Mouse (Mus musculus) erythroblast, adult 5-6 weeks (primary cell): ENCODE measurements around the gene Serpina1a. TPM values are rescaled to one million over a fixed set of nuclear protein-coding genes. Genes with fewer than 3 reads are reported as not detected.
"Not testable (repeated sequence)": the region's sequence is repeated elsewhere in the genome, so short reads cannot be mapped to it uniquely, and the experiment has no call there.

Experiments used
- ATAC-seq: replicated peaks from 2 replicates; pipeline ENCODE4 v1.8.0; 2016; ENCODE audit warnings: moderate number of reproducible peaks, mild to moderate bottlenecking, moderate TSS enrichment, inconsistent platforms; ENCODE audit not compliant: poor library complexity, low FRiP score, severe bottlenecking
- total RNA-seq, 2 experiments: library from RNA; stranded (forward) in 1 of 2; stranded (reverse) in 1 of 2; fragments of 150-400 nt in 1 of 2; fragments of 200-764, 138-1000 nt in 1 of 2; gene quantifications; 2 replicates each; pipeline versions ENCODE4 v1.2.3 to v1.2.4; 2015 to 2017; ENCODE audit warnings: low replicate concordance in 2 of 2

Serpina1a gene
- total RNA-seq (2015; ENCODE audit: low replicate concordance), result not detected in 2 replicates
- not detected in 2 replicates for total RNA-seq (2017; ENCODE audit: low replicate concordance)

DNA sequence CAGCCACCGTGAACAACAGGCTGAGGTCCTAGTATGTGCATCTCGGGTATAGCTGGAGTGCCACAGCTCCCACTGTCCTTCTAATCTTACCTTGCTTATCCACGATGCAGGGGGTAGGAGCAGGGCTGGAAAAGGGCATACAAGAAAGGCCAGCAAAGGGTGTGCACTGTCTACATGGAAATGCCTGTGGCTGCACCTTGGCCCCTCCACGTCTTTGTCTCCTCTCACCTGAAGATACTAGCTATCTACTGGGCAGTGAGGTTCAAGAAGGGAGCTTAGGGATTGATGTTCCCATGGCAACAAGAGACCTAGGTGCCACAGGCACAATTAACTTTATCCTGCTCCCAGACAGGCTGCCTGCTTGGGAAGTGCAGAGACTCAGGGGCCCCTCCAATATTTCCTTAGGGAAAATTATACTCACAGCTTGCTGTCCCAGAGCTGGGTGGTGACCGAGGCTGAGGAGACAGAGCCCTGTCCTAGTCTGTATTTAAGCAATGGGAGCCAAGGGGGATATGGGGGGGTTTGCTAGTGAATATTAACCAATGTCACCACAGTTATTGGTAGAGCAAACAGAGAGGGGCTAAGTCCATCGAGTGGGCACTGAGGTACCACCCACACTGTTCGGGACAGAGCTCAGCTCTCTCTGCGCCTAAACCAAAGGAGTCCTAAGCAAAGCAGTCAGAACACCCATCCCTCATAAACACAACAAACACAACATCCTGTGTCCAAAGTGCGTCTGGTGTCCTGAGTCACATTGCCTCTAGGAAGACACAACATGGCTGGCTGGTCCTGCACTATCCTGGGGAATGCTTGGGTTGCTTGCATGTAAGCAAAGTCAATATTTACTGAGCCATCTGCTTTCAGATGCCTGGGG, at the start of gene Serpina1a:
Gene Serpina1a, minus strand, starts transcription at position 462 of the 874 bp plus-strand sequence.
- ATAC-seq, result not testable (repeated sequence)

DNA sequence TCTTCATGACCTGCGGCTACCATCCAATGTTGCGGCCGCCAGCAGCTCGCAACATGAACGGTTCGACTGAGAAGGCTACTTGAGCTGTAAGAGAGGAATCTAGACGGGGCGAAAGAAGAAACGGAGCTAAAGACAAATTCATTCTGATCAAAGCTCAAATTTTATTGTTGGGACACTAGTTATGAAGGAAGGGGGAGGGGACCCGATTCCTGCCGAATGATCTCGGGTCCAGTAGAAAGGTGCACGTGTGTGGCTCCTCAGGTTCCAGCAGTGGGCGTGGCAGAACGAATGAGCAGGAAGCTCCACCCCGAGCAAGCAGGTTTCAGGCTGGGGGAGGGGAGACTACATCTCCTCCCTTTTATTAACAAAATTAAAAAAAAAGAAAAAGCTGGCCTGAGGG, 45.8 kb upstream of the Serpina1a start:
- ATAC-seq, result not testable (repeated sequence)

DNA sequence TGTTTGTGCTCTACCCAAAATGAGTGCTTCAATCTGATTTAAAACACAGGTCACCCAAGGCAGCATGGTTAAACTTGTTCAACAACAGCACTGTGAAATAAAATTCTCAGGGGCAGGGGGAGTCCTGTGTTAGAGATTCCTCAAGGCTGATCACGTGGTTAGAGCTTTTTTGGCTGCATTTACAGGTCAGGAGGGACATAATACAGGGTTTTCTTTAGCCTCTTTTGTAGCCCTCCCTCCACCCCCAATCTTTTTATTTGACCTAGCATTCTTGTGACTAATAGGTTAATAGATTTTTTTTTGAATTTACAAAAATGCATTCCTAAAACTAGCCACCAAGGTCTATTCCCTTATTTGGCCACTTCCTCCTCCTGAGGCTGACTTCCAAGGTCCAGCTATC, 44.4 kb upstream of the Serpina1a start:
- not testable (repeated sequence) for ATAC-seq

DNA sequence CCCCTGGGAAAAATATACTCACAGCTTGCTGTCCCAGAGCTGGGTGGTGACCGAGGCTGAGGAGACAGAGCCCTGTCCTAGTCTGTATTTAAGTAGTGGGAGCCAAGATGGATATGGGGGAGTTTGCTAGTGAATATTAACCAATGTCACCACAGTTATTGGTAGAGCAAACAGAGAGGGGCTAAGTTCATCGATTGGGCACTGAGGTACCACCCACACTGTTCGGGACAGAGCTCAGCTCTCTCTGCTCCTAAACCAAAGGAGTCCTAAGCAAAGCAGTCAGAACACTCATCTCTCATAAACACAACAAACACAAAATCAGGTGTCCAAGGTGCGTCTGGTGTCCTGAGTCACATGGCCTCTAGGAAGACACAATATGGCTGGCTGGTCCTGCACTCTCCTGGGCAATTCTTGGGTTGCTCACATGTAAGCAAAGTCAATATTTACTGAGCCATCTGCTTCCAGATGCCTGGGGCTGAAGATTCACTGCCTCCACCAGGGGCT, 41.5 kb upstream of the Serpina1a start, which contains the start of gene Serpina1c:
Gene Serpina1c, minus strand, starts transcription at position 51 of the 504 bp plus-strand sequence.
- ATAC-seq, result not testable (repeated sequence)

DNA sequence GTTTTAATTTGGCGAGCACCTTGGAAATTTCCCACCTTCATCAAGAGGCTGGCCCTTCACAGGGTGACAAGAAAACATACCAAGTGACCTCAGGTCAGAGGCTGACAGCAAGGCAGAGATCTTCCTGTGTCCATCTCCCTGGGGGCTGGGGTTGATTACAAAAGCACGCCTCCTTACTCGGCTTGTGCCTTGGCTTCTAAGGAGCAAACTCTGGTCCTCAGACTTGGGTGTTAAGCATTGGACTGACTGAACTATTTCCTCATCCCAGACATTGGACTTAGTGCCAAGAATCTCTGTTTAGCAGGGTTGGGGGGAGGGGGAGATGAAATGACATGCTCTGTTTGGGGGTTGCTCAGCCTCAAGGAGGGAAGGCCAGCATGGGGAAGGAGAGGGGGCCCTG, 38.6 kb upstream of the Serpina1a start:
- not testable (repeated sequence) for ATAC-seq

DNA sequence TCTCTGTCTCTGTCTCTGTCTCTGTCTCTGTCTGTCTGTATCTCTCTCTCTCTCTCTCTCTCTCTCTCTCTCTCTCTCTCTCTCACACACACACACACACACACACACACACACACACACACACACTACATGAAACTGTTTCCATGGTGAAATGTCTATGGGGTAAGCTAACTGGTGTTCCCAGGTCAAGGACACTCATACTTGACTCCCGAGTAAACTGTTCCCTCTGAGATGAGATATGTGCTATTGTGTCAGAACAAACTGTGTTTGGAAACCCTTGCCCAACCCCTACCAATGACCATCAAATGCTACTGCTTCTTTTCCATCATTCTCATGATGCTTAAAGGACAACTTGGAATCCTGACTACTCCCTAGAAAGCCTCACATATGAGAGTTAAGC, 3.5 kb upstream of the Serpina1a start:
- not testable (repeated sequence) for ATAC-seq

DNA sequence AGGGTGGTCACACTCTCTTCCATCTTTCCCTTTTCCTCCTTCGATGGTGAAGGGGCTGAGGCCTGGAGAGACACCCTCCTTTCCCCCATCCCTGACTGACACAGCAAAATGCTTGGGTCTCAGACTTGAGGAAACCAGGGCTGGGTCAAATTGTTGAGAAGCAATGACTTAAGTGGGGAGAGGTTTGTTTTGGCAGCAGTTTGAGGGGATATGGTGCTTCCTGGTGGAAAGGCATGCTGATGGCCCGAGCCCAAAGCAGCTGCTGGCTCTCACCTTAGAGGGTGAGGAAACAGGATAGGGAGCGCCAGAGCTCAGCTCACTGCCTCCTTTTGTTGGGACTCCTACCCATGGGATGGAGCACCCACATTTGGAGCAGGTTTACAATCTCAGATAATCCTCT, 2.4 kb downstream of the Serpina1a start:
- ATAC-seq, result no peak

DNA sequence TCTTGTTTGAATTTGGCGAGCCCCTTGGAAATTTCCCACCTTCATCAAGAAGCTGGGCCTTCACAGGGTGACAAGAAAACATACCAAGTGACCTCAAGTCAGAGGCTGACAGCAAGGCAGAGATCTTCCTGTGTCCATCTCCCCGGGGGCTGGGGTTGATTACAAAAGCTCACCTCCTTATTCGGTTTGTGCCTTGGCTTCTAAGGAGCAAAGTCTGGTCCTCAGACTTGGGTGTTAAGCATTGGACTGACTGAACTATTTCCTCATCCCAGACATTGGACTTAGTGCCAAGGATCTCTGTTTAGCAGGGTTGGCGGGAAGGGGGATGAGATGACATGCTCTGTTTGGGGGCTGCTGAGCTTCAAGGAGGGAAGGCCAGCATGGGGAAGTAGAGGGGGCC, 2.8 kb downstream of the Serpina1a start:
- not testable (repeated sequence) for ATAC-seq

DNA sequence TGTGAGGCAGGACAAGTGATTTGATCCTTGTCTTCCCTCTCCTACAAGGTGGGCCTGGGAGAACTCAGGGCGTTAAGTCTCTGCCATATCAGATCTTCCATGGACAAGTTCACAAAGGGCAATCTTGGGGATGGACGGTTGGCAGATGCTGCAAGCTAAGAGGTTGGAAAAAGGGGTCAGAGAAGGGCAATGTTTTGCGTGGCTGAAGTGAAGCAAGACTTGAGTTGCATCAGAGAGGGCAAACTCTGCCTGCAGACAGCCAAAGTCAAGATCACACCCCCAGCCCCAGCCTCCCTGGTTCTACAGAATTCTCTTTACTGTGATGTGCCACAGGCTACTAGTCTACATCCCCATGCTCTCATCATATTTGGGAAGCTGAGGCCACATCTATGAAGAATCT, 3.8 kb downstream of the Serpina1a start:
- ATAC-seq, result not testable (repeated sequence)

DNA sequence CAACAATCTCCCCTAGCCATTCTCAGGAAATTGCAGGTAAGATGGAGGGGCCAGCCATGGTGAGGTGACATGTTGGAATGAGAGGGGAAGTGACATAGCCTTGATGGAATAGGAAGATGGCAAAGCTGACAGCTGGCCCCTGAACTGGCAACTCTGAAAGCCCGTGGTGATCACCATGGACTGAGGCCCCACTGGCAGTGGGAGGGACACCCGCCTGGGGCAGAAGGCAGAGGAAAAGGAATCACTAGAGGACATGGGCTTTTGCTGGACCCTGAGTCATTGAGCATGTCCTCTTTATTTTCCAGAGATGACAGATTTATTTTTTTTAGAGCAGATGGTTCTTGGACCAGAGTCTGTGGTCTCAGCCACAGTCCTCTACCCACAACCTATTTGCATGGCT, 10.3 kb downstream of the Serpina1a start:
- ATAC-seq, result not testable (repeated sequence)

DNA sequence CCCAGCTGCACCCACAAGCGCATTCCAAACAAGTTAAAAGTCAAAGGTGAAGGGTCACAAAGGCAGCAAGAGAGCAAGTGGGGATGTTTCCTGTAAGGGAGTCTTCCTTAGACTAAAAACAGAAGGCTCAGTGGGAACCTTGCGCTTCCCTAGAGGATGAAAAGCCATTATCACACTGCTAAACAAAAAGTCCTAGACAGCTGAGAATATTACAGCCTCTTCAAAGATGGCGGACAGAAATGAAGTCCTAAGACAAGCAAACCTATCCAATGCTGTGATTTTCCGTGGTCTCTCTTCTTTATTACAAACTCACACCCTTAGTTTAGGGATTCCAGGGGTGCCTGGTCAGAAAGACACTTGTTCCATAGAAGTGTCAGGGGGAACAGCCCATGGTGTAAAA, 33.1 kb downstream of the Serpina1a start, which contains the start of gene Serpina1b:
Gene Serpina1b, minus strand, starts transcription at position 101 of the 400 bp plus-strand sequence.
- not testable (repeated sequence) for ATAC-seq

DNA sequence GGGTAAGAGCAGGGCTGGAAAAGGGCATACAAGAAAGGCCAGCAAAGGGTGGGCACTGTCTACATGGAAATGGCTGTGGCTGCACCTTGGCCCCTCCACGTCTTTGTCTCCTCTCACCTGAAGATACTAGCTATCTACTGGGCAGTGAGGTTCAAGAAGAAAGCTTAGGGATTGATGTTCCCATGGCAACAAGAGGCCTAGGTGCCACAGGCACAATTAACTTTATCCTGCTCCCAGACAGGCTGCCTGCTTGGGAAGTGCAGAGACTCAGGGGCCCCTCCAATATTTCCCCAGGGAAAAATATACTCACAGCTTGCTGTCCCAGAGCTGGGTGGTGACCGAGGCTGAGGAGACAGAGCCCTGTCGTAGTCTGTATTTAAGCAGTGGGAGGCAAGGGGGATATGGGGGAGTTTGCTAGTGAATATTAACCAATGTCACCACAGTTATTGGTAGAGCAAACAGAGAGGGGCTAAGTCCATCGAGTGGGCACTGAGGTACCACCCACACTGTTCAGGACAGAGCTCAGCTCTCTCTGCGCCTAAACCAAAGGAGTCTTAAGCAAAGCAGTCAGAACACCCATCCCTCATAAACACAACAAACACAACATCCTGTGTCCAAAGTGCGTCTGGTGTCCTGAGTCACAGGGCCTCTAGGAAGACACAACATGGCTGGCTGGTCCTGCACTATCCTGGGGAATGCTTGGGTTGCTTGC, 35.5 kb downstream of the Serpina1a start:
- ATAC-seq, result not testable (repeated sequence)

DNA sequence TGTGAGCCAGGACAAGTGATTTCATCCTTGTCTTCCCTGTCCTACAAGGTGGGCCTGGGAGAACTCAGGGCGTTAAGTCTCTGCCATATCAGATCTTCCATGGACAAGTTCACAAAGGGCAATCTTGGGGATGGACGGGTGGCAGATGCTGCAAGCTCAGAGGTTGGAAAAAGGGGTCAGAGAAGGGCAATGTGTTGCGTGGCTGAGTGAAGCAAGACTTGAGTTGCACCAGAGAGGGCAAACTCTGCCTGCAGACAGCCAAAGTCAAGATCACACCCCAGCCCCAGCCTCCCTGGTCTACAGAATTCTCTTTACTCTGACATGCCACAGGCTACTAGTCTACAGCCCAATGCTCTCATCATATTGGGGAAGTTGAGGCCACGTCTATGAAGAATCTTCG, 39.5 kb downstream of the Serpina1a start:
- ATAC-seq, result not testable (repeated sequence)

Other genes with a start within 250 kb of the Serpina1a start
- gene Serpina10, start 232.1 kb downstream of the Serpina1a start, total RNA-seq (2015; ENCODE audit: low replicate concordance), result not detected in 2 replicates
- not detected in 2 replicates for gene Serpina10, start 232.1 kb downstream of the Serpina1a start, total RNA-seq (2017; ENCODE audit: low replicate concordance)
- gene Serpina6, start 206.3 kb downstream of the Serpina1a start, total RNA-seq (2015; ENCODE audit: low replicate concordance), result not detected in 2 replicates
- not detected in 2 replicates for gene Serpina6, start 206.3 kb downstream of the Serpina1a start, total RNA-seq (2017; ENCODE audit: low replicate concordance)
- gene Serpina16, start 187.4 kb downstream of the Serpina1a start, total RNA-seq (2015; ENCODE audit: low replicate concordance), result not detected in 2 replicates
- not detected in 2 replicates for gene Serpina16, start 187.4 kb downstream of the Serpina1a start, total RNA-seq (2017; ENCODE audit: low replicate concordance)
- not detected in 2 replicates for gene Serpina1f, start 168.0 kb downstream of the Serpina1a start, total RNA-seq (2015; ENCODE audit: low replicate concordance)
- not detected in 2 replicates for gene Serpina1f, start 168.0 kb downstream of the Serpina1a start, total RNA-seq (2017; ENCODE audit: low replicate concordance)
- gene Serpina1d, start 90.0 kb downstream of the Serpina1a start, total RNA-seq (2015; ENCODE audit: low replicate concordance), result not detected in 2 replicates
- not detected in 2 replicates for gene Serpina1d, start 90.0 kb downstream of the Serpina1a start, total RNA-seq (2017; ENCODE audit: low replicate concordance)
- not detected in 2 replicates for gene Serpina1b, start 33.2 kb downstream of the Serpina1a start, total RNA-seq (2015; ENCODE audit: low replicate concordance)
- gene Serpina1b, start 33.2 kb downstream of the Serpina1a start, total RNA-seq (2017; ENCODE audit: low replicate concordance), result not detected in 2 replicates
- not detected in 2 replicates for gene Serpina1c, start 41.3 kb upstream of the Serpina1a start, total RNA-seq (2015; ENCODE audit: low replicate concordance)
- gene Serpina1c, start 41.3 kb upstream of the Serpina1a start, total RNA-seq (2017; ENCODE audit: low replicate concordance), result not detected in 2 replicates
- gene Serpina1e, start 95.4 kb upstream of the Serpina1a start, total RNA-seq (2015; ENCODE audit: low replicate concordance), result not detected in 2 replicates
- gene Serpina1e, start 95.4 kb upstream of the Serpina1a start, total RNA-seq (2017; ENCODE audit: low replicate concordance), result not detected in 2 replicates
- gene Serpina11, start 126.4 kb upstream of the Serpina1a start, total RNA-seq (2015; ENCODE audit: low replicate concordance), result not detected in 2 replicates
- not detected in 2 replicates for gene Serpina11, start 126.4 kb upstream of the Serpina1a start, total RNA-seq (2017; ENCODE audit: low replicate concordance)
- gene Serpina9, start 150.2 kb upstream of the Serpina1a start, total RNA-seq (2015; ENCODE audit: low replicate concordance), result not detected in 2 replicates
- not detected in 2 replicates for gene Serpina9, start 150.2 kb upstream of the Serpina1a start, total RNA-seq (2017; ENCODE audit: low replicate concordance)
- not detected in 2 replicates for gene Serpina12, start 180.9 kb upstream of the Serpina1a start, total RNA-seq (2015; ENCODE audit: low replicate concordance)
- not detected in 2 replicates for gene Serpina12, start 180.9 kb upstream of the Serpina1a start, total RNA-seq (2017; ENCODE audit: low replicate concordance)
- gene Serpina5, start 237.6 kb upstream of the Serpina1a start, total RNA-seq (2015; ENCODE audit: low replicate concordance), result not detected in 2 replicates
- gene Serpina5, start 237.6 kb upstream of the Serpina1a start, total RNA-seq (2017; ENCODE audit: low replicate concordance), result not detected in 2 replicates
- gene Serpina3a, start 249.2 kb upstream of the Serpina1a start, total RNA-seq (2015; ENCODE audit: low replicate concordance), result not detected in 2 replicates
- not detected in 2 replicates for gene Serpina3a, start 249.2 kb upstream of the Serpina1a start, total RNA-seq (2017; ENCODE audit: low replicate concordance)